Mouse (Mus musculus): ENCODE data around the gene Rgmb.

GRCm38 (mm10) chr17:15872093-15872492 is 41.3 kb upstream of the Rgmb start:
- TF ChIP-seq CTCF (IDR thresholded peaks at IDR 0.05; ENCODE audit: low read depth, low read length): no peak
- no peak for TF ChIP-seq GATA2 (IDR thresholded peaks at IDR 0.05; ENCODE audit: borderline replicate concordance, low read depth, low read length)
- TF ChIP-seq POLR2AphosphoS5 (IDR thresholded peaks at IDR 0.05; ENCODE audit: insufficient replicate concordance, low read depth, low read length): no peak
- TF ChIP-seq GATA1 (IDR thresholded peaks at IDR 0.05; ENCODE audit: borderline replicate concordance, low read length): no peak
